Mouse (Mus musculus) neural tube, embryonic 13.5 days (tissue): ENCODE results near the gene Utp20. TPM values are rescaled to one million over a fixed set of nuclear protein-coding genes. Genes with fewer than 3 reads are reported as not detected.
"Not testable (repeated sequence)": the region's sequence is repeated elsewhere in the genome, so short reads cannot be mapped to it uniquely, and the experiment has no call there.

Source experiments
- ATAC-seq: fragments of 200-750 bp; cut with Nextera tagmentation; 2 replicates; pipeline ENCODE4 v1.8.0; 2017; ENCODE audit warnings: low read depth, mild to moderate bottlenecking, moderate TSS enrichment, moderate library complexity
- H3K27ac ChIP-seq: fragments of 300-500 bp; sonication (generic); replicated peaks from 2 replicates; pipeline ENCODE4 v1.5.1; 2015; ENCODE audit warnings: moderate library complexity, mild to moderate bottlenecking, inconsistent platforms
- H3K27me3 ChIP-seq: fragments of 300-500 bp; sonication (generic); 2 replicates; pipeline ENCODE4 v1.6.1; 2015; ENCODE audit warnings: mild to moderate bottlenecking, inconsistent platforms
- H3K36me3 ChIP-seq: fragments of 300-500 bp; sonication (generic); 2 replicates; pipeline ENCODE4 v1.6.1; 2015; ENCODE audit warnings: mild to moderate bottlenecking, inconsistent platforms
- H3K4me1 ChIP-seq: fragments of 300-500 bp; sonication (generic); replicated peaks from 2 replicates; pipeline ENCODE4 v1.6.1; 2015; ENCODE audit warnings: inconsistent platforms
- H3K4me2 ChIP-seq: fragments of 300-500 bp; sonication (generic); 2 replicates; pipeline ENCODE4 v1.6.1; 2015; ENCODE audit warnings: inconsistent platforms, mild to moderate bottlenecking, moderate library complexity
- H3K4me3 ChIP-seq: fragments of 300-500 bp; sonication (generic); 2 replicates; pipeline ENCODE4 v1.5.1; 2015; ENCODE audit warnings: mild to moderate bottlenecking, inconsistent platforms
- H3K9ac ChIP-seq: fragments of 300-500 bp; sonication (generic); 2 replicates; pipeline ENCODE4 v1.6.1; 2015; ENCODE audit warnings: moderate library complexity, mild to moderate bottlenecking, inconsistent platforms
- H3K9me3 ChIP-seq: fragments of 300-500 bp; sonication (generic); 2 replicates; pipeline ENCODE4 v1.6.1; 2016; ENCODE audit warnings: inconsistent platforms
- whole genome bisulfite sequencing: fragments of 180-500 bp; shearing (Covaris S2); methylation state at CpG from one replicate; pipeline ENCODE4 v1.1.7; 2015; 5-methylcytosine and 5-hydroxymethylcytosine counted together
- polyA plus RNA-seq: library from polyadenylated mRNA; unstranded; fragments of >200 nt; fragmentation: Nextera tagmentation; extraction: Ambion mirVana; gene quantifications from 2 replicates; pipeline ENCODE4 v1.2.1, GENCODE M21; 2015

Utp20 gene
- polyA plus RNA-seq, 1 experiment from 2014 or later: 7.9 TPM

GRCm38 (mm10) chr10:88780716-88781115, 45.9 kb downstream of the Utp20 start:
- H3K36me3 ChIP-seq: peaks cover 38% of the 10 kb centered on the region
- no peak overlapping the region for H3K4me3 ChIP-seq
- H3K9me3 ChIP-seq: no peaks in the 10 kb centered on the region
- no peaks in the 10 kb centered on the region for H3K27me3 ChIP-seq
- H3K4me2 ChIP-seq: no peak overlapping the region
- no peak overlapping the region for H3K27ac ChIP-seq
- no peak for ATAC-seq
- H3K4me1 ChIP-seq: no peaks in the 10 kb centered on the region
- 90% methylated on average over 4 of the region's 4 CpGs for WGBS
- H3K9ac ChIP-seq: no peak overlapping the region

- no peak overlapping the region for H3K27ac ChIP-seq
- no peaks in the 10 kb centered on the region for H3K27me3 ChIP-seq
- H3K4me1 ChIP-seq: no peaks in the 10 kb centered on the region
- H3K36me3 ChIP-seq: peaks cover 53% of the 10 kb centered on the region
- H3K4me3 ChIP-seq: no peak overlapping the region
- no peak overlapping the region for H3K9ac ChIP-seq
- H3K4me2 ChIP-seq: no peak overlapping the region
- no peaks in the 10 kb centered on the region for H3K9me3 ChIP-seq
- ATAC-seq: no peak
- 88% methylated on average over 6 of the region's 6 CpGs for WGBS
Observed at GRCm38 (mm10) chr10:88776206-88776605, 50.4 kb downstream of the Utp20 start.

- 84% methylated on average over 5 of the region's 5 CpGs for WGBS
- H3K9me3 ChIP-seq, H3K4me2 ChIP-seq, H3K27me3 ChIP-seq, H3K27ac ChIP-seq, H3K4me1 ChIP-seq, H3K9ac ChIP-seq, H3K4me3 ChIP-seq, ATAC-seq: not testable (repeated sequence)
- H3K36me3 ChIP-seq: peaks cover 75% of the 10 kb centered on the region
Observed at GRCm38 (mm10) chr10:88772965-88773364, 53.6 kb downstream of the Utp20 start.

- H3K4me3 ChIP-seq: no peak overlapping the region
- H3K27ac ChIP-seq: no peak overlapping the region
- ATAC-seq: no peak
- no peak overlapping the region for H3K4me2 ChIP-seq
- H3K9me3 ChIP-seq: no peaks in the 10 kb centered on the region
- H3K9ac ChIP-seq: no peak overlapping the region
- 94% methylated on average over 7 of the region's 7 CpGs for WGBS
- H3K4me1 ChIP-seq: no peaks in the 10 kb centered on the region
- H3K27me3 ChIP-seq: no peaks in the 10 kb centered on the region
- peaks cover 82% of the 10 kb centered on the region for H3K36me3 ChIP-seq
Observed at GRCm38 (mm10) chr10:88769676-88770075, 56.9 kb downstream of the Utp20 start.

DNA sequence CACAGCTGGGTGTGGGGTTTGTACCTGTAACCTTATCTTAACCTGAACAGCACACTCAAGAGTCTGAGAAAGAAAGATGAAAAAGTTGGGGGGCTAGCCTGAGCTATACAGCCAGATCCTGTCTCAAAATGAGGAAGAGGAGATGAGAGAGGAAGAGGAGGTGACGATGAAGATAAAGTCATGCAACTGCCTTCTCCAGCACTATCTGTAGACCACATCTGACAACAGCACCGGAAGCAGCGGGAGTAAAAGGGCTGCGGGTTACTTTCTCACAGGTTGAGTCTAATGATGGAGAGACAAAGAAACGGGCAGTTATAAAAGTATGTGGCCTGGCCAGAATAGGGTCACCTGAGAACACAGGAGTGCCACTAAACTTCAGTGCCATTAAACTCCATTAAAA, 57.6 kb downstream of the Utp20 start:
- 94% methylated on average over 5 of the region's 5 CpGs for WGBS
- Histone ChIP-seq H3K27ac (no peak overlapping the region), H3K27me3 (no peaks in the 10 kb centered on the region), H3K4me1 (no peaks in the 10 kb centered on the region), H3K4me2 (no peak overlapping the region), H3K9me3 (no peaks in the 10 kb centered on the region), H3K4me3 (no peak overlapping the region), H3K9ac (no peak overlapping the region), H3K36me3 (peaks cover 86% of the 10 kb centered on the region)
- ATAC-seq: no peak

GRCm38 (mm10) chr10:88765431-88766142, 61.0 kb downstream of the Utp20 start:
- H3K4me2 ChIP-seq: no peak overlapping the region
- 92% methylated on average over 15 of the region's 15 CpGs for WGBS
- H3K4me3 ChIP-seq: no peak overlapping the region
- no peak overlapping the region for H3K9ac ChIP-seq
- H3K27me3 ChIP-seq: no peaks in the 10 kb centered on the region
- H3K9me3 ChIP-seq: no peaks in the 10 kb centered on the region
- ATAC-seq: no peak
- H3K4me1 ChIP-seq: no peaks in the 10 kb centered on the region
- no peak overlapping the region for H3K27ac ChIP-seq
- H3K36me3 ChIP-seq: peaks cover 84% of the 10 kb centered on the region

GRCm38 (mm10) chr10:88761524-88762212, 64.9 kb downstream of the Utp20 start:
- no peak for ATAC-seq
- Histone ChIP-seq H3K9me3 (no peaks in the 10 kb centered on the region), H3K4me3 (no peak overlapping the region), H3K27me3 (no peaks in the 10 kb centered on the region), H3K36me3 (peaks cover 84% of the 10 kb centered on the region), H3K9ac (no peak overlapping the region), H3K4me1 (no peaks in the 10 kb centered on the region), H3K27ac (no peak overlapping the region), H3K4me2 (no peak overlapping the region)
- WGBS: 94% methylated on average over 13 of the region's 13 CpGs

DNA sequence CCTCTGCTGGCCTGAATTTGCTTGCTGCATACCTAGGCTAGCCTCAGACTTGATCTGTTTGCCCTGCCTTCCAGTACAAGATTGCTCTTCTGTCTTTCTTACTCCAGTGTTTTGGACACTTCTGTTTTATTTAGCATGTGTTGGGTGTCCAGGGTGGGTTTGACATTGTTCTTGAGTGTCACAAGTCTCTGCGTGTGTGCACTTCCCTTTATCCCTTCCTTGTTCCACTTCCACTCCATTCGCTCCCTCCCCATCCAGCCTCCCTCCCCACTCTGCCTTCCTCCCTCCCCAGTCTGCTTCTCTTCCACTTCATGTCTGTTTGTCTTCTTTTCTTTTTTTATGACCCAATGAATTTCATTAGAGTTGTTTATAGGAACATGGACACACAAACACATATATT, 85.2 kb downstream of the Utp20 start:
- peaks cover 70% of the 10 kb centered on the region for H3K36me3 ChIP-seq
- no peak for ATAC-seq
- 91% methylated on average over 2 of the region's 2 CpGs for WGBS

GRCm38 (mm10) chr10:88740781-88741180, 85.8 kb downstream of the Utp20 start:
- H3K9ac ChIP-seq: no peak overlapping the region
- H3K4me1 ChIP-seq: no peaks in the 10 kb centered on the region
- H3K9me3 ChIP-seq: no peaks in the 10 kb centered on the region
- H3K27ac ChIP-seq: no peak overlapping the region
- no peak for ATAC-seq
- 96% methylated on average over 5 of the region's 5 CpGs for WGBS
- H3K4me3 ChIP-seq: no peak overlapping the region
- H3K4me2 ChIP-seq: no peak overlapping the region
- peaks cover 70% of the 10 kb centered on the region for H3K36me3 ChIP-seq
- no peaks in the 10 kb centered on the region for H3K27me3 ChIP-seq

More for the DNA sequence above, 85.2 kb downstream of the Utp20 start:
- no peaks in the 10 kb centered on the region for H3K4me1 ChIP-seq
- no peak overlapping the region for H3K27ac ChIP-seq
- H3K9ac ChIP-seq: no peak overlapping the region
- H3K4me3 ChIP-seq: no peak overlapping the region
- no peak overlapping the region for H3K4me2 ChIP-seq
- no peaks in the 10 kb centered on the region for H3K27me3 ChIP-seq
- no peaks in the 10 kb centered on the region for H3K9me3 ChIP-seq

DNA sequence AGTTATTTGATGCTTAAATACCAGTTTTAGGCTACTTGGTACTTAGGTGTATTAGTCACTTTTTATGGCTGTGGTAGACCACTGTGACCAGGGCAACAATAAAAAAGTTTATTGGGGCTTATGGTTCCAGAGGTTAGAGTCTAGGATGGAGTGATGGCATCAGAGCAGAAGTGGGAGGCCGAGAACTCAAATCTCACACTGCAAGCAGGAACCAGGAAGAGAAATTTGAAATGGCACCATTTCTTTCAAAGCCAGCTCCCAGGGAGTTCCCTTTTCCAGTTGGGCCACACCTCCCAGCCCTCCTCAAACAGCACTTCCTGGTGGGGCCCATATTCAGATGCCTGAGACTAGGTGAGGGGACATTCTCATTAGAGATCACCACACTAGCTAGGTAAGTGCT, 86.8 kb downstream of the Utp20 start:
- Histone ChIP-seq H3K4me2 (no peak overlapping the region), H3K27me3 (no peaks in the 10 kb centered on the region), H3K4me3 (no peak overlapping the region), H3K4me1 (no peaks in the 10 kb centered on the region), H3K36me3 (peaks cover 61% of the 10 kb centered on the region), H3K9me3 (no peaks in the 10 kb centered on the region), H3K9ac (no peak overlapping the region), H3K27ac (no peak overlapping the region)
- 90% methylated on average over 1 of the region's 1 CpGs for WGBS
- ATAC-seq: no peak

DNA sequence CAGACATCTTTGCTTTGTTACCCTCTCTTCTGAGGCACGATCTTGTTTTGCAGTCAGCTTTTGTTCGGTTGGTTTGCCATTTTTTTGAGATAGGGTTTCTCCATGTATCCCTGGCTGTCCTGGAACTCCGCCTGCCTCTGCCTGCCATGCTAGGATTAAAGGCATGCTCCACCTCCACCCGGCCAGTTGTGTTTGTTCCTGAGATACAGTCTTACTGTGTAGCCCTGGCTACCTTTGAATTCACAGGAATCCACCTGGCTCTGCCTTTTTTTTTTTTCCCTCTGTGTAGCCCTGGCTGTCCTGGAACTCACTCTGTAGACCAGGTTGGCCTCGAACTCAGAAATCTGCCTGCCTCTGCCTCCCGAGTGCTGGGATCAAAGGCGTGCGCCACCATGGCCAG, 87.5 kb downstream of the Utp20 start:
- not testable (repeated sequence) for H3K27ac ChIP-seq, H3K9me3 ChIP-seq, H3K4me2 ChIP-seq, ATAC-seq, H3K4me1 ChIP-seq, H3K27me3 ChIP-seq, H3K4me3 ChIP-seq, H3K9ac ChIP-seq
- peaks cover 53% of the 10 kb centered on the region for H3K36me3 ChIP-seq
- WGBS: 97% methylated on average over 8 of the region's 8 CpGs

DNA sequence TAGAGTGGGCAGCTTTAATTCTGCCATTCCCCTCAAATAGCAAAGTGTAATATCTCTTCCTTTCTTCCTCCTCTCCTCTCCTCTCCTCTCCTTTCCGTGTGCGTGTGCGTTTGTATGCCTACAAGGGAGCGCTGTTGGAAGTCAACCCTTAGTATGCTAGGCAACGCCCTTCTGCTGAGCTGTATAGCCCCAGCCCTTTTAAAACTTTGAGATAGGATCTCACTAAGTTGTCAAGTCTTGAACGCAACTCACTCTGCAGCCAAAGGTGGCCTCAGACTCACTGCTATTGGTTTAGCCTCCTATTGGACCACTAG, 94.3 kb downstream of the Utp20 start:
- H3K9me3 ChIP-seq: no peaks in the 10 kb centered on the region
- peak overlapping the region; percentile 71 for H3K4me2 ChIP-seq
- H3K4me1 ChIP-seq: peaks cover 18% of the 10 kb centered on the region
- no peaks in the 10 kb centered on the region; the same call in 1 of the 2 replicates for H3K27me3 ChIP-seq
- peaks cover 13% of the 10 kb centered on the region for H3K36me3 ChIP-seq
- H3K4me3 ChIP-seq: peak overlapping the region; percentile 85
- ATAC-seq: no peak
- WGBS: 21% methylated on average over 6 of the region's 6 CpGs
- H3K9ac ChIP-seq: peak overlapping the region; percentile 94
- no peak overlapping the region for H3K27ac ChIP-seq
